In genomic region chr14:123760079-123760478, GRCm38 (mm10) we compare ENCODE assay signal across 13 mouse cellular contexts.
DNase-seq lines count a peak whose midpoint lies in the region; TF ChIP-seq lines count a peak whose summit lies in the region.
"Had no signal": no experiment of that assay in that cellular context is flagged by ENCODE, and none has a peak within 500 bp of the region (broad histone marks: within the 10 kb centered on the region; RNA-seq: fewer than 3 reads in every experiment).

No protein-coding gene starts in this region.

- no peaks in the 10 kb centered on the region for H3K27me3 ChIP-seq in cerebellum, adult 2 months (ENCODE audit: control insufficient read depth, insufficient read depth, low read length)
- H3K27me3 ChIP-seq: CH12.LX had no signal

- TF ChIP-seq POLR2A in cerebellum, adult 2 months (IDR thresholded peaks at IDR 0.05; ENCODE audit: borderline replicate concordance, insufficient read depth, low read length) = no peak

- TF ChIP-seq CTCF in cerebellum, adult 2 months (IDR thresholded peaks at IDR 0.05; ENCODE audit: borderline replicate concordance, insufficient read depth, low read depth, low read length) = no peak
- TF ChIP-seq CTCF in layer of hippocampus, adult 2 months (conservative IDR thresholded peaks at IDR 0.05) = no peak

- H3K27ac ChIP-seq in cerebellum, adult 2 months (ENCODE audit: insufficient read depth, low read length) = no peak overlapping the region
- peak overlapping the region; percentile 19 for H3K27ac ChIP-seq in layer of hippocampus, adult 2 months
- H3K27ac ChIP-seq: liver, embryonic 14.5 days had no signal

- peaks cover 8% of the 10 kb centered on the region; the same call in 1 of the 2 replicates for H3K4me1 ChIP-seq in cerebellum, adult 2 months (ENCODE audit: control insufficient read depth, insufficient read depth, low read length)

- peak; percentile 56 for DNase-seq in layer of hippocampus, adult 11-12 months (ENCODE audit: low spot score)
- no peak for DNase-seq in layer of hippocampus, postnatal 25 days (ENCODE audit: extremely low spot score in 1 of 2, low spot score in 1 of 2)
- DNase-seq in brain, adult 2 months (ENCODE audit: low read depth, low spot score) = peak; percentile 83
- DNase-seq in cerebellum, adult 2 months = peak; percentile 18 to 68
- peak; percentile 33 to 50 for DNase-seq in layer of hippocampus, adult 2 months (ENCODE audit: low spot score in 2 of 2)
- DNase-seq in adrenal gland, postnatal 25 days = no peak
- DNase-seq in urinary bladder, postnatal 36 days (ENCODE audit: low spot score in 2 of 2) = no peak
- no peak for DNase-seq in kidney, postnatal 36 days
- DNase-seq: heart, postnatal 4 days; midbrain, embryonic 14.5 days; thymus, adult 2 months had no signal

- no peak overlapping the region for H3K4me3 ChIP-seq in cerebellum, adult 2 months (replicated peaks; ENCODE audit: insufficient read depth, low read depth, low read length)
- H3K4me3 ChIP-seq in layer of hippocampus, adult 2 months = no peak overlapping the region

- WGBS in cerebellum, adult 2 months = 12% methylated on average over 4 of the region's 4 CpGs

Comparison
In these comparisons a context has a peak if more than half of its experiments do, and no peak if none do; other contexts are left out.
1. DNase-seq: peak in layer of hippocampus, adult 11-12 months (single experiment), brain, adult 2 months (single experiment), cerebellum, adult 2 months (2 of 2) and layer of hippocampus, adult 2 months (2 of 2); none in layer of hippocampus, postnatal 25 days (0 of 2), adrenal gland, postnatal 25 days (single experiment), urinary bladder, postnatal 36 days (0 of 2) and kidney, postnatal 36 days (0 of 2).